Mouse (Mus musculus): ENCODE measurements around the gene Tmprss13. TPM values are rescaled to one million over a fixed set of nuclear protein-coding genes. Genes with fewer than 3 reads are reported as not detected.

Gene Tmprss13
- polyA plus RNA-seq, 1 experiment, result 1.2 TPM

DNA sequence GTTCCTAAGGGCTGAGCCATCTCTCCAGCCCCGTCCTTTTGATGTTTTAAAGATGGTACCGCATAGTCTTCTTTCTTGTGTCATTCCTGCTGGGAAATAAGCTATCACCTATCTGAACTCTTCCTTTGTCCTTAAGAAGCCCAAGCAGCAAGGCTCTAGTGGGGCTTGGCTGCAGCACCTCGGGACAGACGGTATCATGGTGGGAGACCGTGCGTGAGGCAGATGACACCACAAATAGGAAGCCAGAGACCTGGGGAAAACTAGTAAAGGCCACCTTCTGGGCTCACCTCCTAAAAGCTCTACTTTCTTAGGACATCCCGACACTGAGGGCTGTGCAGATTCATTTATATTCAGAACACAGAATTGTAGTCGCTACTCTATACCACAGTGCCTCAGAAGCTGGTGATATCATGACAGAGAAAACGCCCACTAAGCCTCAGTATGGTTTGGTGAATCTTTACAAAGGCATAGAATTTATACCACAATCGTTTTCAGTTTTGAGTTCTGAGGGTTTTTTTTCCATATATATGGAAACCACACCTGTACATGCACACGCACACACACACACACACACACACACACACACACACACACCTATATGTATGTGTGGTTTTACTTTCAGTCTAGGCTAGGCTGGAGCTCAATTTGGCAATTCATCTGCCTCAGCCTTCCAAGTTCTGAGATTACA is 27.3 kb upstream of the Tmprss13 start:
- Histone ChIP-seq H3K36me3 (ENCODE audit: control insufficient read depth, insufficient read depth, low read length) (no peaks in the 10 kb centered on the region), H3K27ac (ENCODE audit: control insufficient read depth, insufficient read depth, low read length) (no peak overlapping the region), H3K4me1 (replicated peaks; ENCODE audit: control insufficient read depth, insufficient read depth, low read length) (peaks cover 17% of the 10 kb centered on the region), H3K27me3 (ENCODE audit: control insufficient read depth, insufficient read depth, low read length) (no peaks in the 10 kb centered on the region), H3K4me3 (ENCODE audit: control insufficient read depth, insufficient read depth, low read length) (no peak overlapping the region)
- DNase-seq, result no peak
- 40% methylated on average over 11 of the region's 11 CpGs for WGBS
- TF ChIP-seq CTCF (IDR thresholded peaks at IDR 0.05; ENCODE audit: borderline replicate concordance, control insufficient read depth, extremely low read depth, insufficient read depth, low read length, poor library complexity) (no peak), POLR2A (IDR thresholded peaks at IDR 0.05; ENCODE audit: control insufficient read depth, extremely low read depth, insufficient read depth, low read length, poor library complexity) (no peak)

DNA sequence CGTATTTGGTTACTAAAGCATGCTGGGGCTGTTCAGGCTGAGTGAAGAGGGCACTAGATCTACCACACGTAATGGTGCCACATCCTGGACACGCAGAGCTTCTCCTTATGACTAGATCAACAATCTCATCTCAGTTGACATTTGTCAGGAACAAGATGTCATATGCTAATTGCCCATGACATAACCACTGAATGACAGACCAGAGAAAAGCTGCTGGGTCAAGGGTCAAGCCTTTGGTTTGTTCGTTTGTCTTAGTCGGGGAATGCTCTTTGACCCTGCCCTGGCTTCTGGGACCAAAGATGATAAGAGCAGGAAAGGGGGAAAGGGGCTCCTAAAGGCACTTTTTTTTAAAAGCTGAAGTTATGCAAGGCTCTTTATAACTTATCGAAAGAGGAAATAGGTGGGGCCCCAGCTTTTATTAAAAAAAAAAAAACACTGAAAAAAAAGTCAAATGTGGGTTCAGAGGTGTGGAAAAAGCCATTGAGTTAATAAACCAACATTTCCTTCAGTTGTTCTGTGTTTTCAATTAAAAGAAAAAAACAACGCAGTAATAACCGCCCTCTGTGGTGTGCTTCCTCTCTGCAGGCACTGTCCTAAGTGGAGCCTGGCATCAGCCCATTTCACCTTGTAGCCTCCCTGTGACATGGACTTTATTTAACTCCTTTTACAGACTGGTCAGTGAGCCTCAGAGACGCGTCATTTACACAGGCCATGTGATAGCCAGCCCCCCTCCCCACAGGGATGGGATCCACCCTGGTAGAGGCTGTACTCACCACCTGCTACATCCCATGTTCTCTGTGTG is 24.5 kb upstream of the Tmprss13 start:
- Histone ChIP-seq H3K27ac (ENCODE audit: control insufficient read depth, insufficient read depth, low read length) (no peak overlapping the region), H3K36me3 (ENCODE audit: control insufficient read depth, insufficient read depth, low read length) (no peaks in the 10 kb centered on the region), H3K4me1 (replicated peaks; ENCODE audit: control insufficient read depth, insufficient read depth, low read length) (peaks cover 17% of the 10 kb centered on the region), H3K27me3 (ENCODE audit: control insufficient read depth, insufficient read depth, low read length) (no peaks in the 10 kb centered on the region), H3K4me3 (ENCODE audit: control insufficient read depth, insufficient read depth, low read length) (no peak overlapping the region)
- 21% methylated on average over 10 of the region's 10 CpGs for WGBS
- DNase-seq, result no peak
- no peak for TF ChIP-seq CTCF (IDR thresholded peaks at IDR 0.05; ENCODE audit: borderline replicate concordance, control insufficient read depth, extremely low read depth, insufficient read depth, low read length, poor library complexity)
- TF ChIP-seq POLR2A (IDR thresholded peaks at IDR 0.05; ENCODE audit: control insufficient read depth, extremely low read depth, insufficient read depth, low read length, poor library complexity), result no peak

DNA sequence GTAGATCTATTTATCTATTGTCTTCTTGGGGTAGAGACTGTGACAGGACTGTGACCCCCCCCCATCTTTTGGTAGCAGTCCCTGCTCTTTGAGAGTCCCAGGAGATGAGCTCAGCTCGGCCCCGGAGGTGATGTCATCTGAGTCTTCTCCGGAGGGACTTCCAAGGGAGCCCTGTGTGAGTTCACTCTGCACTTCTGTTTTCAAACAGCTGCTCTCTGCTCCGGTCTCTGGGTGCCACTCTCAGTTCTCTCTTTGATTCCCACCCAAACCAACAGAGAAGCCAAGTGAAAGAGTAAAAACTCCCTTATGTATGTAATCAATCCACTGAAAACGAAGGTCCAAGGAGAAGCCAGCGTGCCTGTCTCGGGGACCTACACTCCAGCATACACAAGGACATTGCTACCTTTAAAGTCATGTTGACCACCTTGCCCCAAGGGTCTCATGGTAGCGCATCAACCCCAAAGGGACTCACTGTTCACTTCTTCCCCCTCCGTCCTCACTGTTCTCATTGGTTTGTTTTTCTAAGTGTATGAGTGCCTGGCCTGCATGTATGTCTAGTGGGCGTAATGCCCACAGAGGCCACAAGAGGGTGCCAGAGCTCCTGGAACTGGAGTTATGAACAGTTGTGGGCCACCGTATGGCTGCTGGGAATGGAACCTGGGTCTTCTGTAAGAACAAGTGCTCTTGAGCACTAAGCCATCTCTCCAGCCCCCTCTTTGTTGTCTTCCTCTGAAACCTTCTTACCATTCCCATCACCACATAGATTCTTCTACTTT is 19.5 kb upstream of the Tmprss13 start:
- H3K4me1 ChIP-seq (replicated peaks; ENCODE audit: control insufficient read depth, insufficient read depth, low read length), result peaks cover 9% of the 10 kb centered on the region
- no peaks in the 10 kb centered on the region for H3K36me3 ChIP-seq (ENCODE audit: control insufficient read depth, insufficient read depth, low read length)
- WGBS, result 76% methylated on average over 11 of the region's 11 CpGs
- H3K27me3 ChIP-seq (ENCODE audit: control insufficient read depth, insufficient read depth, low read length), result no peaks in the 10 kb centered on the region
- DNase-seq, result peak; percentile 67
- H3K27ac ChIP-seq (ENCODE audit: control insufficient read depth, insufficient read depth, low read length), result peak overlapping the region; percentile 8; the same call in 1 of the 2 replicates
- H3K4me3 ChIP-seq (ENCODE audit: control insufficient read depth, insufficient read depth, low read length), result no peak overlapping the region
- TF ChIP-seq CTCF (IDR thresholded peaks at IDR 0.05; ENCODE audit: borderline replicate concordance, control insufficient read depth, extremely low read depth, insufficient read depth, low read length, poor library complexity), result peak; percentile 78; the same call in 1 of the 2 replicates
- no peak for TF ChIP-seq POLR2A (IDR thresholded peaks at IDR 0.05; ENCODE audit: control insufficient read depth, extremely low read depth, insufficient read depth, low read length, poor library complexity)

DNA sequence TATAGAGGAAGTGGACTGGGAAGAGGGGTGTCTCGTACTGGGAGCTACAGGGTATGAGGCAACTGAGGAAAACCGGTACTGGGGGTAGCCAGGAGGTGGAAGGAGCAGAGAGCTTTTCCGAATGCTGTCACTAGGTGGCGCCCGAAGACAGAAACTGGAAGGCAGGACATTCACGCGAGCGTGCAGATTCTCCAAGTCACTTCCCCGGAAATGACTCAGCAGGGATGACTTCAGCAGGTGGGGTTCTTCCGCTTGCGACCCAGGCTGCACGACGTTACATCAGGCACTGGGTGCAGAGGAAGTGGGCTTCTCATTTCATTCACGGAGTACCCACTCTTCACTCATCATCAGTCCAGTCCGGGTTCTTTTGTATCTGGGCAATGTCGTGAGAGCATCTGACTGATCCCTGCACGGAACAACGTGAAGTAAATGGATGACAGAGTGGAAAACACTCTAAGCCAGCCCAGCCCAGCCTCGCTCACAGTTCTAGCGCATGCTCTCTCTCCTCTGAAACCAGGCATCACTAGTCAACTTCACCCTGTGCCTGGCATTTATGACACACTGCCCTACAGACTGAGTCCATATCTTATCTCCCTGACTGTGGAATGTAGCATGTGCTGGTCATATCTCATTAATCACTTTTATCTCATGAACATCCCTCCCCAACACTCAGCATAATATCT is 18.3 kb upstream of the Tmprss13 start:
- DNase-seq, result peak; percentile 97
- Histone ChIP-seq H3K27me3 (ENCODE audit: control insufficient read depth, insufficient read depth, low read length) (no peaks in the 10 kb centered on the region), H3K27ac (ENCODE audit: control insufficient read depth, insufficient read depth, low read length) (peak overlapping the region; percentile 49), H3K4me3 (ENCODE audit: control insufficient read depth, insufficient read depth, low read length) (peak overlapping the region; percentile 24), H3K4me1 (replicated peaks; ENCODE audit: control insufficient read depth, insufficient read depth, low read length) (peaks cover 6% of the 10 kb centered on the region), H3K36me3 (ENCODE audit: control insufficient read depth, insufficient read depth, low read length) (no peaks in the 10 kb centered on the region)
- TF ChIP-seq CTCF (IDR thresholded peaks at IDR 0.05; ENCODE audit: borderline replicate concordance, control insufficient read depth, extremely low read depth, insufficient read depth, low read length, poor library complexity) (peak; percentile 87; the same call in 1 of the 2 replicates), POLR2A (IDR thresholded peaks at IDR 0.05; ENCODE audit: control insufficient read depth, extremely low read depth, insufficient read depth, low read length, poor library complexity) (0 out of 2 replicates have a peak, but pooled peaks have one; percentile 54)
- whole genome bisulfite sequencing, result 4% methylated on average over 20 of the region's 20 CpGs

DNA sequence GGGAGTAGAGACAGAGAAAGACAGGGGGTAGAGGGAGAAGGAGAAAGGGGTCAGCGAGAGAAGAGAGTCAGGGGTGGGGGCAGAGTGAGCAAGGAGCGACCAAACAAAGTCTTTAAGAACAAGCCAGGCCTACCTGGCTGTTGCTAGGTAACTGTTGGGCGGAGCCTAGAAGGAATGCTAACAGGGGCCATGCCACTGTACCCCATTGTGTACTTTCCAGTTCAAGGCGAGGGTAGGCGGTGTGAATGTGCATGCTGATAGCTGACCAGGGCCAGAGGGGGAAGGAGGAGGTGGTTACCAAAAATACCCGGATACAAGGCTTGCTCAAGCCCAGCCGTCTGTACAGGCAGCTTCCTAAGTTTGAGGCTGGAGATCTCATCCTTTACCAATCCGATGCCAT is 17.1 kb upstream of the Tmprss13 start:
- WGBS, result 96% methylated on average over 8 of the region's 8 CpGs
- TF ChIP-seq CTCF (IDR thresholded peaks at IDR 0.05; ENCODE audit: borderline replicate concordance, control insufficient read depth, extremely low read depth, insufficient read depth, low read length, poor library complexity) (no peak), POLR2A (IDR thresholded peaks at IDR 0.05; ENCODE audit: control insufficient read depth, extremely low read depth, insufficient read depth, low read length, poor library complexity) (no peak)
- Histone ChIP-seq H3K4me3 (ENCODE audit: control insufficient read depth, insufficient read depth, low read length) (no peak overlapping the region), H3K27ac (ENCODE audit: control insufficient read depth, insufficient read depth, low read length) (no peak overlapping the region), H3K27me3 (ENCODE audit: control insufficient read depth, insufficient read depth, low read length) (no peaks in the 10 kb centered on the region), H3K4me1 (replicated peaks; ENCODE audit: control insufficient read depth, insufficient read depth, low read length) (peaks cover 6% of the 10 kb centered on the region), H3K36me3 (ENCODE audit: control insufficient read depth, insufficient read depth, low read length) (no peaks in the 10 kb centered on the region)
- DNase-seq, result no peak

All from thymus, adult 2 months (tissue).